Mouse (Mus musculus) midbrain, embryonic 12.5 days (tissue): Measurements from ENCODE around the gene Tmem256. TPM values are rescaled to one million over a fixed set of nuclear protein-coding genes. Genes with fewer than 3 reads are reported as not detected.
"Not testable (repeated sequence)": the region's sequence is repeated elsewhere in the genome, so short reads cannot be mapped to it uniquely, and the experiment has no call there.

Experiments used
- ATAC-seq: fragments of 200-750 bp; cut with Nextera tagmentation; 2 replicates; pipeline ENCODE4 v1.8.0; 2017; ENCODE audit warnings: low read depth, moderate TSS enrichment, moderate library complexity; ENCODE audit not compliant: low FRiP score
- H3K27ac ChIP-seq: fragments of 300-500 bp; sonication (generic); replicated peaks from 2 replicates; pipeline ENCODE4 v1.5.1; 2016; ENCODE audit warnings: mild to moderate bottlenecking
- H3K27me3 ChIP-seq: fragments of 300-500 bp; sonication (generic); 2 replicates; pipeline ENCODE4 v1.6.1; 2016; ENCODE audit warnings: mild to moderate bottlenecking
- H3K36me3 ChIP-seq: fragments of 300-500 bp; sonication (generic); 2 replicates; pipeline ENCODE4 v1.6.1; 2016
- H3K4me1 ChIP-seq: fragments of 300-500 bp; sonication (generic); 2 replicates; pipeline ENCODE4 v1.6.1; 2016
- H3K4me2 ChIP-seq: fragments of 300-500 bp; sonication (generic); replicated peaks from 2 replicates; pipeline ENCODE4 v1.6.1; 2016; ENCODE audit warnings: mild to moderate bottlenecking, moderate library complexity
- H3K4me3 ChIP-seq: fragments of 300-500 bp; sonication (generic); 2 replicates; pipeline ENCODE4 v1.5.1; 2016; ENCODE audit warnings: mild to moderate bottlenecking
- H3K9ac ChIP-seq: fragments of 300-500 bp; sonication (generic); replicated peaks from 2 replicates; pipeline ENCODE4 v1.6.1; 2016; ENCODE audit warnings: mild to moderate bottlenecking, moderate library complexity
- H3K9me3 ChIP-seq: fragments of 300-500 bp; sonication (generic); 2 replicates; pipeline ENCODE4 v1.6.1; 2016; ENCODE audit warnings: mild to moderate bottlenecking
- WGBS: fragments of 180-500 bp; shearing (Covaris S2); methylation state at CpG from one replicate; pipeline ENCODE4 v1.1.7; 2016; 5-methylcytosine and 5-hydroxymethylcytosine counted together
- polyA plus RNA-seq: library from polyadenylated mRNA; unstranded; fragments of >200 nt; fragmentation: Nextera tagmentation; extraction: Ambion mirVana; gene quantifications from 2 replicates; pipeline ENCODE4 v1.2.1, GENCODE M21; 2016

Tmem256 gene
- polyA plus RNA-seq, 1 experiment from 2014 or later = 284 TPM

- H3K9ac ChIP-seq = peak within 1 kb of the TSS; percentile 84
- peak within 1 kb of the TSS; percentile 95 for H3K27ac ChIP-seq
- H3K36me3 ChIP-seq = peaks cover 35% of the 10 kb centered on the region
- WGBS = 1% methylated on average over 33 of the region's 38 CpGs
- no peaks in the 10 kb centered on the region for H3K9me3 ChIP-seq
- peak; percentile 94 for ATAC-seq
- H3K4me3 ChIP-seq = peak within 1 kb of the TSS; percentile 75
- peak within 1 kb of the TSS; percentile 70 for H3K4me2 ChIP-seq
- H3K4me1 ChIP-seq = peaks cover 32% of the 10 kb centered on the region
- H3K27me3 ChIP-seq = no peaks in the 10 kb centered on the region
Observed at GRCm38 (mm10) chr11:69846198-69846680, 7.9 kb downstream of the Tmem256 start, which contains the start of gene Plscr3. Gene Plscr3, plus strand, starts transcription at chr11:69846376.

GRCm38 (mm10) chr11:69846738-69847688 is 8.7 kb downstream of the Tmem256 start:
- WGBS = 13% methylated on average over 36 of the region's 37 CpGs
- Histone ChIP-seq H3K9me3 (no peaks in the 10 kb centered on the region), H3K36me3 (peaks cover 43% of the 10 kb centered on the region), H3K9ac (peak overlapping the region; percentile 84), H3K4me2 (peak overlapping the region; percentile 70), H3K27ac (peak overlapping the region; percentile 95), H3K4me3 (peak overlapping the region; percentile 75), H3K4me1 (peaks cover 32% of the 10 kb centered on the region), H3K27me3 (no peaks in the 10 kb centered on the region)
- ATAC-seq = peak; percentile 35

GRCm38 (mm10) chr11:69848021-69848420 is 9.7 kb downstream of the Tmem256 start:
- 0 out of 2 replicates have a peak overlapping the region, but pooled peaks have one; percentile 84 for H3K9ac ChIP-seq

GRCm38 (mm10) chr11:69849128-69849527 is 10.8 kb downstream of the Tmem256 start:
- Histone ChIP-seq H3K4me1 (peaks cover 32% of the 10 kb centered on the region), H3K27me3 (no peaks in the 10 kb centered on the region), H3K36me3 (peaks cover 46% of the 10 kb centered on the region), H3K4me3 (no peak overlapping the region), H3K27ac (no peak overlapping the region), H3K9me3 (no peaks in the 10 kb centered on the region), H3K9ac (no peak overlapping the region), H3K4me2 (no peak overlapping the region)
- 93% methylated on average over 9 of the region's 9 CpGs for WGBS
- ATAC-seq = no peak

More at GRCm38 (mm10) chr11:69848021-69848420, 9.7 kb downstream of the Tmem256 start:
- WGBS = 95% methylated on average over 6 of the region's 6 CpGs
- H3K4me2 ChIP-seq = peak overlapping the region; percentile 70
- peaks cover 46% of the 10 kb centered on the region for H3K36me3 ChIP-seq
- H3K4me1 ChIP-seq = peaks cover 32% of the 10 kb centered on the region
- no peaks in the 10 kb centered on the region for H3K9me3 ChIP-seq
- H3K27ac ChIP-seq = 0 out of 2 replicates have a peak overlapping the region, but pooled peaks have one; percentile 1
- ATAC-seq = no peak
- no peaks in the 10 kb centered on the region for H3K27me3 ChIP-seq
- peak overlapping the region; percentile 75; the same call in 1 of the 2 replicates for H3K4me3 ChIP-seq

- no peak overlapping the region for H3K4me3 ChIP-seq
- H3K36me3 ChIP-seq = peaks cover 46% of the 10 kb centered on the region
- H3K4me2 ChIP-seq = no peak overlapping the region
- ATAC-seq = no peak
- no peak overlapping the region for H3K9ac ChIP-seq
- peaks cover 32% of the 10 kb centered on the region for H3K4me1 ChIP-seq
- H3K27me3 ChIP-seq = no peaks in the 10 kb centered on the region
- no peaks in the 10 kb centered on the region for H3K9me3 ChIP-seq
- H3K27ac ChIP-seq = no peak overlapping the region
- WGBS = 96% methylated on average over 15 of the region's 15 CpGs
Observed at GRCm38 (mm10) chr11:69849884-69850283, 11.6 kb downstream of the Tmem256 start.

- 81% methylated on average over 8 of the region's 8 CpGs for WGBS
- no peaks in the 10 kb centered on the region for H3K9me3 ChIP-seq
- peaks cover 46% of the 10 kb centered on the region for H3K36me3 ChIP-seq
- 0 out of 2 replicates have a peak, but pooled peaks cover 3% of the 10 kb centered on the region for H3K27me3 ChIP-seq
- H3K27ac ChIP-seq = no peak overlapping the region
- H3K9ac ChIP-seq = no peak overlapping the region
- no peak overlapping the region for H3K4me2 ChIP-seq
- ATAC-seq = no peak
- H3K4me1 ChIP-seq = peaks cover 25% of the 10 kb centered on the region
- no peak overlapping the region for H3K4me3 ChIP-seq
Observed at GRCm38 (mm10) chr11:69850754-69851153, 12.4 kb downstream of the Tmem256 start.

- H3K9ac ChIP-seq = no peak overlapping the region
- H3K27ac ChIP-seq = 0 out of 2 replicates have a peak overlapping the region, but pooled peaks have one; percentile 2
- no peak overlapping the region for H3K4me3 ChIP-seq
Observed at GRCm38 (mm10) chr11:69853994-69854393, 15.7 kb downstream of the Tmem256 start.

GRCm38 (mm10) chr11:69854680-69855079 is 16.4 kb downstream of the Tmem256 start:
- H3K9me3 ChIP-seq = no peaks in the 10 kb centered on the region
- H3K4me3 ChIP-seq = no peak overlapping the region
- no peak overlapping the region for H3K9ac ChIP-seq
- ATAC-seq = no peak
- H3K27me3 ChIP-seq = peaks cover 27% of the 10 kb centered on the region
- peaks cover 26% of the 10 kb centered on the region for H3K36me3 ChIP-seq
- 0 out of 2 replicates have a peak, but pooled peaks cover 7% of the 10 kb centered on the region for H3K4me1 ChIP-seq
- 87% methylated on average over 10 of the region's 10 CpGs for WGBS
- H3K27ac ChIP-seq = 0 out of 2 replicates have a peak overlapping the region, but pooled peaks have one; percentile 35
- no peak overlapping the region for H3K4me2 ChIP-seq

More at GRCm38 (mm10) chr11:69853994-69854393, 15.7 kb downstream of the Tmem256 start:
- peaks cover 33% of the 10 kb centered on the region for H3K36me3 ChIP-seq
- no peak overlapping the region for H3K4me2 ChIP-seq
- H3K4me1 ChIP-seq = 0 out of 2 replicates have a peak, but pooled peaks cover 7% of the 10 kb centered on the region
- no peaks in the 10 kb centered on the region for H3K9me3 ChIP-seq
- 80% methylated on average over 7 of the region's 7 CpGs for WGBS
- peaks cover 20% of the 10 kb centered on the region for H3K27me3 ChIP-seq
- no peak for ATAC-seq

GRCm38 (mm10) chr11:69855347-69855746 is 17.0 kb downstream of the Tmem256 start:
- WGBS = 16% methylated on average over 16 of the region's 16 CpGs

GRCm38 (mm10) chr11:69858113-69858998 is 20.0 kb downstream of the Tmem256 start, which contains the start of gene Tnk1:
Gene Tnk1, minus strand, starts transcription at chr11:69858730.
- Histone ChIP-seq H3K4me3 (no peak within 1 kb of the TSS), H3K9ac (no peak within 1 kb of the TSS), H3K36me3 (no peaks in the 10 kb centered on the region), H3K27ac (no peak within 1 kb of the TSS), H3K4me2 (no peak within 1 kb of the TSS), H3K9me3 (no peaks in the 10 kb centered on the region), H3K27me3 (peaks cover 31% of the 10 kb centered on the region), H3K4me1 (0 out of 2 replicates have a peak, but pooled peaks cover 2% of the 10 kb centered on the region)
- WGBS = 23% methylated on average over 30 of the region's 30 CpGs
- no peak for ATAC-seq

More at GRCm38 (mm10) chr11:69855347-69855746, 17.0 kb downstream of the Tmem256 start:
- Histone ChIP-seq H3K9me3 (no peaks in the 10 kb centered on the region), H3K36me3 (peaks cover 19% of the 10 kb centered on the region), H3K4me3 (0 out of 2 replicates have a peak overlapping the region, but pooled peaks have one; percentile 5), H3K4me2 (no peak overlapping the region), H3K4me1 (0 out of 2 replicates have a peak, but pooled peaks cover 5% of the 10 kb centered on the region), H3K9ac (no peak overlapping the region), H3K27ac (no peak overlapping the region), H3K27me3 (peaks cover 31% of the 10 kb centered on the region)
- ATAC-seq = peak; percentile 78

GRCm38 (mm10) chr11:69863729-69864128 is 25.4 kb downstream of the Tmem256 start:
- WGBS = 83% methylated on average over 3 of the region's 3 CpGs
- H3K4me2 ChIP-seq, H3K36me3 ChIP-seq, H3K27ac ChIP-seq, H3K4me1 ChIP-seq, H3K9me3 ChIP-seq, ATAC-seq, H3K4me3 ChIP-seq, H3K9ac ChIP-seq: not testable (repeated sequence)
- peaks cover 14% of the 10 kb centered on the region for H3K27me3 ChIP-seq
